Comparison of ENCODE assay signal across 8 mouse cellular contexts in the genomic region with DNA sequence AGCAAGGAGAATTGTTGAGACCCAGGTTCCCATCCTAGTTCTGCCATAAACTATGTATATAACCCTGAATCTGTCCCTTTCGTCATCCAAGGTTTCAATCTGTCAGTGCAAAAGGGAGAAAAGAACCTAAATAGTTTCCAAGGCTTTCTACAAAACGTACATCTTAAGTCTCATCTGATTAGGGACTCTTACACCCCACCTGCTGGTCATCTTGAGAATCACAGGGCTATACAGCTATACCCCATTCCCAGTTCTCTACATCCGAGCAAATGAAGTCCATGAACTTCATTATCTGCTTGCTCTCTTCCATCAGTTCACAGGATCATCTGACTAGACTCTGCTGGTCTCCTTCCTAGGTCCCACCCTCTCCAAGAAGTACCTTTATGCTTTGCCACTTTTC. TPM values are rescaled to one million over a fixed set of nuclear protein-coding genes. Genes with fewer than 3 reads are reported as not detected.
DNase-seq lines count a peak whose midpoint lies in the region; TF ChIP-seq lines count a peak whose summit lies in the region.

No protein-coding gene starts in this region.

- peaks cover 84% of the 10 kb centered on the region for H3K36me3 ChIP-seq in E14TG2a.4 (ENCODE audit: insufficient read depth, low read length)

- H3K4me3 ChIP-seq in E14TG2a.4 (replicated peaks; ENCODE audit: low read length), result no peak overlapping the region

- no peaks in the 10 kb centered on the region for H3K27me3 ChIP-seq in E14TG2a.4 (ENCODE audit: insufficient read depth, low read length)

- TF ChIP-seq CTCF in E14TG2a.4 (conservative IDR thresholded peaks at IDR 0.05; ENCODE audit: low read length), result peak; percentile 53

- peaks cover 7% of the 10 kb centered on the region for H3K4me1 ChIP-seq in E14TG2a.4 (replicated peaks; ENCODE audit: low read depth, low read length)

- no peaks in the 10 kb centered on the region for H3K9me3 ChIP-seq in E14TG2a.4 (ENCODE audit: low read length)

- DNase-seq in heart, postnatal 36 days, result peak; percentile 7 to 17
- DNase-seq in heart, adult 9 months (ENCODE audit: low spot score in 2 of 2), result no peak
- DNase-seq in 416B (ENCODE audit: low read depth), result peak; percentile 50
- peak; percentile 33 for DNase-seq in embryo, embryonic 11 days
- DNase-seq in layer of hippocampus, postnatal 10 days (ENCODE audit: low spot score in 2 of 2), result peak; percentile 37 to 47
- DNase-seq in right cerebral cortex, postnatal 4 days, result peak; percentile 60
- no peak for DNase-seq in c-Kit-positive CD71-positive TER-119-positive erythroid progenitor cells, embryonic 14.5 days (ENCODE audit: low spot score)

- intact Hi-C loops in heart, postnatal 36 days (cut with DNase I), result no loop called here

RNA-seq across cellular contexts. Expression of a gene that starts 6.0 kb away (rescaled TPM):
- total RNA-seq in heart, postnatal 36 days (2021), result 10 to 100 TPM; 37.1 to 42.0 TPM
- total RNA-seq in layer of hippocampus, postnatal 10 days (2021), result 10 to 100 TPM; 63.7 to 84.3 TPM

Comparison
In these comparisons a context has a peak if more than half of its experiments do, and no peak if none do; other contexts are left out.
1. DNase-seq: peak in heart, postnatal 36 days (2 of 2), 416B (single experiment), embryo, embryonic 11 days (single experiment), layer of hippocampus, postnatal 10 days (2 of 2) and right cerebral cortex, postnatal 4 days (single experiment); none in heart, adult 9 months (0 of 2) and c-Kit-positive CD71-positive TER-119-positive erythroid progenitor cells, embryonic 14.5 days (single experiment).